Mouse (Mus musculus) intestine, embryonic 15.5 days (tissue): ENCODE results near the gene Lhfp. TPM values are rescaled to one million over a fixed set of nuclear protein-coding genes. Genes with fewer than 3 reads are reported as not detected.

Source experiments
- ATAC-seq: fragments of 200-750 bp; cut with Nextera tagmentation; 2 replicates; pipeline ENCODE4 v1.8.0; 2017; ENCODE audit warnings: moderate TSS enrichment, moderate library complexity
- H3K27ac ChIP-seq: fragments of 300-500 bp; sonication (generic); 2 replicates; pipeline ENCODE4 v1.5.1; 2015; ENCODE audit warnings: mild to moderate bottlenecking, inconsistent platforms
- H3K27me3 ChIP-seq: fragments of 300-500 bp; sonication (generic); replicated peaks from 2 replicates; pipeline ENCODE4 v1.6.1; 2015; ENCODE audit warnings: inconsistent platforms
- H3K36me3 ChIP-seq: fragments of 300-500 bp; sonication (generic); 2 replicates; pipeline ENCODE4 v1.6.1; 2015; ENCODE audit warnings: inconsistent platforms
- H3K4me1 ChIP-seq: fragments of 300-500 bp; sonication (generic); replicated peaks from 2 replicates; pipeline ENCODE4 v1.6.1; 2015; ENCODE audit warnings: inconsistent platforms
- H3K4me2 ChIP-seq: fragments of 300-500 bp; sonication (generic); replicated peaks from 2 replicates; pipeline ENCODE4 v1.6.1; 2015; ENCODE audit warnings: mild to moderate bottlenecking, inconsistent platforms
- H3K4me3 ChIP-seq: fragments of 300-500 bp; sonication (generic); replicated peaks from 2 replicates; pipeline ENCODE4 v1.5.1; 2015; ENCODE audit warnings: inconsistent platforms
- H3K9ac ChIP-seq: fragments of 300-500 bp; sonication (generic); 2 replicates; pipeline ENCODE4 v1.6.1; 2015; ENCODE audit warnings: inconsistent platforms
- H3K9me3 ChIP-seq: fragments of 300-500 bp; sonication (generic); 2 replicates; pipeline ENCODE4 v1.6.1; 2016; ENCODE audit warnings: inconsistent platforms
- WGBS: fragments of 180-500 bp; shearing (Covaris S2); methylation state at CpG from one replicate; pipeline ENCODE4 v1.1.7; 2015; 5-methylcytosine and 5-hydroxymethylcytosine counted together
- polyA plus RNA-seq: library from polyadenylated mRNA; unstranded; fragments of >200 nt; fragmentation: Nextera tagmentation; extraction: Ambion mirVana; gene quantifications from 2 replicates; pipeline ENCODE4 v1.2.1, GENCODE M21; 2015

Gene Lhfp
- polyA plus RNA-seq, 1 experiment from 2014 or later, result 41.0 TPM

- Histone ChIP-seq H3K27ac (no peak overlapping the region), H3K4me1 (0 out of 2 replicates have a peak, but pooled peaks cover 7% of the 10 kb centered on the region), H3K9me3 (no peaks in the 10 kb centered on the region), H3K36me3 (no peaks in the 10 kb centered on the region), H3K9ac (no peak overlapping the region), H3K27me3 (no peaks in the 10 kb centered on the region), H3K4me2 (no peak overlapping the region), H3K4me3 (no peak overlapping the region)
- no peak for ATAC-seq
- WGBS, result 54% methylated on average over 4 of the region's 4 CpGs
Observed at GRCm38 (mm10) chr3:53293901-53294433, 252.6 kb downstream of the Lhfp start.

GRCm38 (mm10) chr3:53294855-53295254, 253.5 kb downstream of the Lhfp start:
- Histone ChIP-seq H3K4me3 (no peak overlapping the region), H3K9ac (no peak overlapping the region), H3K27me3 (no peaks in the 10 kb centered on the region), H3K27ac (no peak overlapping the region), H3K4me2 (no peak overlapping the region), H3K4me1 (0 out of 2 replicates have a peak, but pooled peaks cover 4% of the 10 kb centered on the region), H3K36me3 (no peaks in the 10 kb centered on the region), H3K9me3 (no peaks in the 10 kb centered on the region)
- WGBS, result 82% methylated on average over 6 of the region's 6 CpGs
- ATAC-seq, result no peak

- no peak for ATAC-seq
- Histone ChIP-seq H3K9me3 (no peaks in the 10 kb centered on the region), H3K4me3 (no peak overlapping the region), H3K9ac (no peak overlapping the region), H3K27ac (no peak overlapping the region), H3K27me3 (no peaks in the 10 kb centered on the region), H3K4me1 (no peaks in the 10 kb centered on the region), H3K36me3 (no peaks in the 10 kb centered on the region), H3K4me2 (no peak overlapping the region)
- WGBS, result 71% methylated on average over 5 of the region's 5 CpGs
Observed at GRCm38 (mm10) chr3:53301866-53302265, 260.5 kb downstream of the Lhfp start.

GRCm38 (mm10) chr3:53304123-53304900, 263.0 kb downstream of the Lhfp start:
- 84% methylated on average over 4 of the region's 4 CpGs for WGBS
- no peaks in the 10 kb centered on the region for H3K27me3 ChIP-seq
- no peak overlapping the region for H3K9ac ChIP-seq

GRCm38 (mm10) chr3:53305860-53306259, 264.5 kb downstream of the Lhfp start:
- Histone ChIP-seq H3K4me3 (no peak overlapping the region), H3K9me3 (no peaks in the 10 kb centered on the region), H3K27ac (no peak overlapping the region), H3K4me2 (no peak overlapping the region), H3K9ac (no peak overlapping the region), H3K36me3 (no peaks in the 10 kb centered on the region), H3K27me3 (no peaks in the 10 kb centered on the region), H3K4me1 (no peaks in the 10 kb centered on the region)
- ATAC-seq, result no peak
- WGBS, result 95% methylated on average over 1 of the region's 1 CpGs

More at GRCm38 (mm10) chr3:53304123-53304900, 263.0 kb downstream of the Lhfp start:
- H3K4me2 ChIP-seq, result no peak overlapping the region
- H3K36me3 ChIP-seq, result no peaks in the 10 kb centered on the region
- no peaks in the 10 kb centered on the region for H3K4me1 ChIP-seq
- H3K9me3 ChIP-seq, result no peaks in the 10 kb centered on the region
- no peak overlapping the region for H3K27ac ChIP-seq
- no peak for ATAC-seq
- no peak overlapping the region for H3K4me3 ChIP-seq

GRCm38 (mm10) chr3:53308649-53309048, 267.3 kb downstream of the Lhfp start:
- H3K4me1 ChIP-seq, result no peaks in the 10 kb centered on the region
- H3K4me3 ChIP-seq, result no peak overlapping the region
- no peak overlapping the region for H3K4me2 ChIP-seq
- H3K9ac ChIP-seq, result no peak overlapping the region
- H3K27me3 ChIP-seq, result no peaks in the 10 kb centered on the region
- H3K9me3 ChIP-seq, result no peaks in the 10 kb centered on the region
- no peaks in the 10 kb centered on the region for H3K36me3 ChIP-seq
- WGBS, result 60% methylated on average over 5 of the region's 5 CpGs
- no peak overlapping the region for H3K27ac ChIP-seq
- no peak for ATAC-seq

- no peak for ATAC-seq
- 83% methylated on average over 4 of the region's 4 CpGs for WGBS
- Histone ChIP-seq H3K27ac (no peak overlapping the region), H3K9me3 (no peaks in the 10 kb centered on the region), H3K4me2 (no peak overlapping the region), H3K4me1 (no peaks in the 10 kb centered on the region), H3K36me3 (no peaks in the 10 kb centered on the region), H3K4me3 (no peak overlapping the region), H3K9ac (no peak overlapping the region), H3K27me3 (no peaks in the 10 kb centered on the region)
Observed at GRCm38 (mm10) chr3:53310093-53310492, 268.8 kb downstream of the Lhfp start.

GRCm38 (mm10) chr3:53310615-53311014, 269.3 kb downstream of the Lhfp start:
- no peak overlapping the region for H3K27ac ChIP-seq
- no peak overlapping the region for H3K4me3 ChIP-seq
- no peak for ATAC-seq
- no peaks in the 10 kb centered on the region for H3K9me3 ChIP-seq
- 88% methylated on average over 2 of the region's 2 CpGs for WGBS
- no peak overlapping the region for H3K9ac ChIP-seq
- no peaks in the 10 kb centered on the region for H3K27me3 ChIP-seq
- no peak overlapping the region for H3K4me2 ChIP-seq
- H3K4me1 ChIP-seq, result no peaks in the 10 kb centered on the region
- no peaks in the 10 kb centered on the region for H3K36me3 ChIP-seq

Other genes with a start within 250 kb of the Lhfp start
- 35.7 and 38.6 TPM in 2 replicates for gene Cog6, start 24.3 kb upstream of the Lhfp start, polyA plus RNA-seq